Mouse (Mus musculus): ENCODE measurements around the gene Mpped2. TPM values are rescaled to one million over a fixed set of nuclear protein-coding genes. Genes with fewer than 3 reads are reported as not detected.

The Mpped2 gene
- 1 to 10 TPM in 1 of 2 experiments, under 1 TPM in 1; 0.57 to 3.5 TPM for polyA plus RNA-seq (2017; shearing (Covaris generic))

GRCm38 (mm10) chr2:106692783-106693701, at the start of gene Mpped2:
Gene Mpped2 (plus strand): TSS chr2:106693269.

